Mouse (Mus musculus) adrenal gland (tissue): ENCODE measurements at regions not wholly inside any gene's neighbourhood (a gene's known extent, or its start where the extent isn't known, plus 50 kb on each side); places are given as distances from the start of the nearest gene placed in this dataset.
"Not testable (repeated sequence)": the region's sequence is repeated elsewhere in the genome, so short reads cannot be mapped to it uniquely, and the experiment has no call there.

Source experiments
- intact Hi-C: fragments of 180-260 bp; cut with DNase I; formaldehyde crosslinking; loops from one replicate; pipeline ENCODE4 v1.15.1; 2025

GRCm38 (mm10) chr17:66206074-66206473 is 82.8 kb downstream of the Ddx11 start:
- intact Hi-C loops: no loop called here

- intact Hi-C loops: not testable (repeated sequence)
Measured at GRCm38 (mm10) chr17:66207653-66208497, 84.6 kb downstream of the Ddx11 start.

GRCm38 (mm10) chr17:66208803-66209515 is 85.6 kb downstream of the Ddx11 start:
- intact Hi-C loops: not testable (repeated sequence)

GRCm38 (mm10) chr17:66211561-66211960 is 88.2 kb downstream of the Ddx11 start:
- intact Hi-C loops: loop anchor here (5.0 kb wide), 1 partner anchor 54 kb away; no protein-coding TSS in a partner anchor

- intact Hi-C loops: loop anchor here (5.0 kb wide), 1 partner anchor 55 kb away; no protein-coding TSS in a partner anchor
Measured at GRCm38 (mm10) chr17:66212616-66213015, 89.3 kb downstream of the Ddx11 start.

GRCm38 (mm10) chr17:66218321-66218720 is 95.0 kb downstream of the Ddx11 start:
- intact Hi-C loops: no loop called here

GRCm38 (mm10) chr17:66219669-66220435 is 96.5 kb downstream of the Ddx11 start:
- intact Hi-C loops: no loop called here

- intact Hi-C loops: no loop called here
Measured at GRCm38 (mm10) chr17:66221256-66221655, 97.9 kb downstream of the Ddx11 start.

GRCm38 (mm10) chr17:66223711-66224110 is 100.4 kb downstream of the Ddx11 start:
- intact Hi-C loops: no loop called here

GRCm38 (mm10) chr17:66224241-66224640 is 100.9 kb downstream of the Ddx11 start:
- intact Hi-C loops: no loop called here

- intact Hi-C loops: no loop called here
Measured at GRCm38 (mm10) chr17:66232391-66232790, 109.1 kb downstream of the Ddx11 start.

- intact Hi-C loops: no loop called here
Measured at GRCm38 (mm10) chr17:66232891-66233421, 109.6 kb downstream of the Ddx11 start.

GRCm38 (mm10) chr17:66233451-66233951 is 110.2 kb downstream of the Ddx11 start:
- intact Hi-C loops: no loop called here

GRCm38 (mm10) chr17:66234432-66234831 is 111.1 kb downstream of the Ddx11 start:
- intact Hi-C loops: loop anchor here (2.0 kb wide), 1 partner anchor 216 kb away; no protein-coding TSS in a partner anchor

GRCm38 (mm10) chr17:66235096-66235805 is 111.9 kb downstream of the Ddx11 start:
- intact Hi-C loops: loop anchor here (1.0 to 5.0 kb wide), 3 partner anchors 216 to 252 kb away; no protein-coding TSS in a partner anchor

GRCm38 (mm10) chr17:66235806-66236335 is 112.6 kb downstream of the Ddx11 start:
- intact Hi-C loops: loop anchor here (1.0 to 5.0 kb wide), 3 partner anchors 215 to 251 kb away; no protein-coding TSS in a partner anchor

GRCm38 (mm10) chr17:66241868-66242622 is 118.7 kb downstream of the Ddx11 start:
- intact Hi-C loops: no loop called here

- intact Hi-C loops: no loop called here
Measured at GRCm38 (mm10) chr17:66244183-66244582, 120.9 kb downstream of the Ddx11 start.

GRCm38 (mm10) chr17:66246031-66246534 is 122.8 kb downstream of the Ddx11 start:
- intact Hi-C loops: no loop called here
